In the genomic region with DNA sequence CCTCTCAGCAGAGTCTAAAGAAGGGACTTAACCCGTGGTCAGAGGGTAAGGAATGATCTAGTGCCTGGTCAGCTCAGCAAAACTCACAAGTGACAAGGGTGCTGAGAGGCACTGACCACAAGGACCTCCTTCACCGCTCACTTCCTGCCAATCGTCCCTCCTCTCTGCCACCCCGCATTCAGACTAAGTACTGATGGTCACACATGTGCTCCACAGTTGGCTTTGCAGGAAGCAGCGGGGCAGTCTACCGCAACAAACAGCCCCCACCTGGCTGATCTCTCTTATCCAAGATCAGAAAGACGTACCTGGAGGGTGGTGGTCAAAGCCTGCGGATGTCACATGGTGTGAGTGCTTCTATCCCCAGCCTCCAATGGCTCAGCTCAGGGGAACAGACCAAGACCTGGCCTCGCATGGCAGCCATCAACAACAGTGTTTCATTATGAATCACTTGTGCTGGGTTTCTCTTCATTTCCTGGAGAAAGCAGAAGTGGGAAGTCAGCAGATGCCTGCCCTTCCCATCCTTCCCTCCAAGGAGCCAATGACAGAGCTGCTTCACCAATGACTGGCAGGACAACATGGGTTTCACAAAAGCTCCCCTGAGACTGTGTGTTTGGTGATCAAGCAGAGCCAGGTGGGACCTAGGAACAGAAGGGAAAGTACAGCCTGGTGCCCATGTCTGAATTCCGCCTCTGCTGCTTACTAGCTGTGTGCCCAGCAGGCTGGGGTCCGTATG, we compare ENCODE assay signal across 12 mouse cellular contexts. TPM values are rescaled to one million over a fixed set of nuclear protein-coding genes. Genes with fewer than 3 reads are reported as not detected.
DNase-seq lines count a peak whose midpoint lies in the region; ATAC-seq and TF ChIP-seq lines count a peak whose summit lies in the region.
"Had no signal": no experiment of that assay in that cellular context is flagged by ENCODE, and none has a peak within 500 bp of the region (broad histone marks: within the 10 kb centered on the region; RNA-seq: fewer than 3 reads in every experiment).

A gene (minus strand): TSS at position 441 of the 733 bp plus-strand sequence.

- no peak for ATAC-seq in liver, embryonic 14.5 days (ENCODE audit: insufficient read depth)
- ATAC-seq in hindbrain, embryonic 11.5 days (ENCODE audit: low FRiP score) = no peak
- ATAC-seq: CD4-positive, CD25-positive, alpha-beta regulatory T cell, adult 4 months had no signal

- H3K4me1 ChIP-seq in liver, embryonic 14.5 days (replicated peaks; ENCODE audit: control insufficient read depth in 2 of 2, insufficient read depth in 2 of 2, low read length in 1 of 2) = no peaks in the 10 kb centered on the region
- no peaks in the 10 kb centered on the region for H3K4me1 ChIP-seq in hindbrain, embryonic 11.5 days (replicated peaks; ENCODE audit: control insufficient read depth, insufficient read depth, low read length)
- H3K4me1 ChIP-seq: embryonic facial prominence, embryonic 13.5 days; heart, embryonic 13.5 days had no signal

- TF ChIP-seq CTCF in gastrocnemius, adult 2 months (IDR thresholded peaks at IDR 0.05) = no peak
- no peak for TF ChIP-seq CTCF in liver, embryonic 14.5 days (IDR thresholded peaks at IDR 0.05; ENCODE audit: low read depth)

- TF ChIP-seq EP300 in liver, embryonic 14.5 days (IDR thresholded peaks at IDR 0.05; ENCODE audit: low read depth) = no peak

- no peak for DNase-seq in gastrocnemius, adult 2 months
- DNase-seq in gastrocnemius, adult 18-20 months (ENCODE audit: low spot score) = no peak
- DNase-seq in MEL-GATA-1-ER (ENCODE audit: extremely low read depth, low read depth) = peak; percentile 86
- DNase-seq in liver, embryonic 14.5 days (ENCODE audit: low read depth in 3 of 3, low spot score in 3 of 3) = peak; percentile 20 to 27 (median 20)
- DNase-seq in natural killer cell, adult 2 months (ENCODE audit: low spot score in 2 of 2) = peak; percentile 66 to 88
- no peak for DNase-seq in hindbrain, embryonic 11.5 days (ENCODE audit: low spot score)
- DNase-seq in layer of hippocampus, postnatal 25 days (ENCODE audit: extremely low spot score in 1 of 2, low spot score in 1 of 2) = no peak
- no peak for DNase-seq in gastrocnemius, postnatal 10 days
- DNase-seq: adrenal gland, postnatal 36 days had no signal

- intact Hi-C loops in gastrocnemius, adult 2 months (cut with DNase I) = no loop called here

- H3K4me2 ChIP-seq in liver, embryonic 14.5 days (ENCODE audit: low read depth) = peak within 1 kb of the TSS; percentile 9; the same call in 1 of the 2 replicates
- H3K4me2 ChIP-seq in hindbrain, embryonic 11.5 days (replicated peaks; ENCODE audit: low read depth, low read length) = no peak within 1 kb of the TSS
- H3K4me2 ChIP-seq: embryonic facial prominence, embryonic 13.5 days; heart, embryonic 13.5 days had no signal

- H3K36me3 ChIP-seq in liver, embryonic 14.5 days (replicated peaks; ENCODE audit: control insufficient read depth, insufficient read depth, low read depth) = no peaks in the 10 kb centered on the region
- no peaks in the 10 kb centered on the region for H3K36me3 ChIP-seq in hindbrain, embryonic 11.5 days (ENCODE audit: control insufficient read depth, insufficient read depth, low read length)
- H3K36me3 ChIP-seq: embryonic facial prominence, embryonic 13.5 days; heart, embryonic 13.5 days had no signal

- H3K27ac ChIP-seq in gastrocnemius, adult 2 months = peak within 1 kb of the TSS; percentile 35
- no peak within 1 kb of the TSS for H3K27ac ChIP-seq in liver, embryonic 14.5 days
- H3K27ac ChIP-seq in hindbrain, embryonic 11.5 days (ENCODE audit: low read depth, low read length) = no peak within 1 kb of the TSS
- H3K27ac ChIP-seq: embryonic facial prominence, embryonic 13.5 days; heart, embryonic 13.5 days had no signal

- H3K9me3 ChIP-seq in liver, embryonic 14.5 days (ENCODE audit: control insufficient read depth, low read length) = no peaks in the 10 kb centered on the region
- no peaks in the 10 kb centered on the region for H3K9me3 ChIP-seq in hindbrain, embryonic 11.5 days (ENCODE audit: control insufficient read depth, low read length)
- H3K9me3 ChIP-seq: embryonic facial prominence, embryonic 13.5 days; heart, embryonic 13.5 days had no signal

- peak within 1 kb of the TSS; percentile 43 for H3K4me3 ChIP-seq in gastrocnemius, adult 2 months
- peak within 1 kb of the TSS; percentile 17 to 54; a peak in 3 of 4 replicates for H3K4me3 ChIP-seq in liver, embryonic 14.5 days (ENCODE audit: insufficient read depth in 1 of 2, low read depth in 2 of 2, low read length in 2 of 2)
- H3K4me3 ChIP-seq in hindbrain, embryonic 11.5 days (ENCODE audit: low read depth, low read length) = no peak within 1 kb of the TSS
- H3K4me3 ChIP-seq: embryonic facial prominence, embryonic 13.5 days; heart, embryonic 13.5 days had no signal

- no peaks in the 10 kb centered on the region for H3K27me3 ChIP-seq in liver, embryonic 14.5 days (ENCODE audit: control insufficient read depth, insufficient read depth, low read length)
- H3K27me3 ChIP-seq in hindbrain, embryonic 11.5 days (ENCODE audit: control insufficient read depth, insufficient read depth, low read length) = no peaks in the 10 kb centered on the region
- H3K27me3 ChIP-seq: embryonic facial prominence, embryonic 13.5 days; heart, embryonic 13.5 days had no signal

- WGBS in liver, embryonic 14.5 days (ENCODE audit: insufficient replicate concordance) = 25% methylated on average over 11 of the region's 11 CpGs
- 88% methylated on average over 11 of the region's 11 CpGs for WGBS in hindbrain, embryonic 11.5 days

- H3K9ac ChIP-seq in liver, embryonic 14.5 days (replicated peaks) = no peak within 1 kb of the TSS
- no peak within 1 kb of the TSS for H3K9ac ChIP-seq in hindbrain, embryonic 11.5 days (ENCODE audit: low read depth, low read length)
- H3K9ac ChIP-seq: embryonic facial prominence, embryonic 13.5 days; heart, embryonic 13.5 days had no signal

RNA-seq across cellular contexts. Expression of the gene that starts here (rescaled TPM):
- under 1 TPM; 0.41 to 0.42 TPM for total RNA-seq in gastrocnemius, adult 2 months (2021)
- under 1 TPM; 0.43 to 0.87 TPM for total RNA-seq in gastrocnemius, adult 18-20 months (2021)
- 1.2 and 2.6 TPM in 2 replicates for polyA plus RNA-seq in liver, embryonic 14.5 days (2012; rRNA removed)
- polyA plus RNA-seq in liver, embryonic 14.5 days (2014; fragmentation: Nextera tagmentation; extraction: Ambion mirVana) = 1.2 TPM in 2 replicates
- polyA plus RNA-seq in hindbrain, embryonic 11.5 days (2014; fragmentation: Nextera tagmentation; extraction: Ambion mirVana) = 0.04 and 0.11 TPM in 2 replicates
- 1 to 10 TPM; 2.2 to 3.2 TPM for total RNA-seq in layer of hippocampus, postnatal 25 days (2021)
- total RNA-seq in gastrocnemius, postnatal 10 days (2021) = 1 to 10 TPM; 1.3 to 4.1 TPM

Comparison
In these comparisons a context has a peak if more than half of its experiments do, and no peak if none do; other contexts are left out.
1. DNase-seq: peak in MEL-GATA-1-ER (single experiment), liver, embryonic 14.5 days (3 of 3) and natural killer cell, adult 2 months (2 of 2); none in gastrocnemius, adult 2 months (single experiment), gastrocnemius, adult 18-20 months (single experiment), hindbrain, embryonic 11.5 days (single experiment), layer of hippocampus, postnatal 25 days (0 of 2) and gastrocnemius, postnatal 10 days (single experiment).